27 mouse cellular contexts compared by ENCODE assay signal in genomic region chr6:131405896-131406295, GRCm38 (mm10). TPM values are rescaled to one million over a fixed set of nuclear protein-coding genes. Genes with fewer than 3 reads are reported as not detected.
DNase-seq lines count a peak whose midpoint lies in the region; ATAC-seq lines count a peak whose summit lies in the region.
"Had no signal": no experiment of that assay in that cellular context is flagged by ENCODE, and none has a peak within 500 bp of the region (broad histone marks: within the 10 kb centered on the region; RNA-seq: fewer than 3 reads in every experiment).

No protein-coding gene starts in this region.

- no peak overlapping the region for H3K9ac ChIP-seq in neural tube, embryonic 11.5 days (ENCODE audit: low read length)
- no peak overlapping the region for H3K9ac ChIP-seq in neural tube, embryonic 15.5 days (replicated peaks)
- H3K9ac ChIP-seq: embryonic facial prominence, embryonic 12.5 days; embryonic facial prominence, embryonic 15.5 days; forebrain, postnatal 0 days; heart, embryonic 13.5 days; hindbrain, embryonic 13.5 days; intestine, embryonic 15.5 days had no signal

- no peak for DNase-seq in neural tube, embryonic 11.5 days (ENCODE audit: low spot score)
- peak; percentile 46 for DNase-seq in ES-CJ7 (ENCODE audit: low read depth, low spot score)
- DNase-seq in Muller cell, postnatal 12 days (ENCODE audit: inconsistent ontology term): peak; percentile 31
- DNase-seq in urinary bladder, postnatal 4 days (ENCODE audit: low spot score in 2 of 2): no peak
- DNase-seq in cerebellum, adult 18-20 months: no peak
- DNase-seq: adrenal gland, postnatal 10 days; adrenal gland, postnatal 36 days; cerebellum, adult 2 months; cerebellum, adult 9-11 months; cerebellum, postnatal 25 days; forebrain, postnatal 0 days; gastrocnemius, adult 2 months; gastrocnemius, postnatal 14 days; heart, adult 18-20 months; heart, postnatal 14 days; heart, postnatal 4 days had no signal

- ATAC-seq in neural tube, embryonic 11.5 days (ENCODE audit: insufficient read depth, low FRiP score, low TSS enrichment): peak; percentile 35; the same call in 1 of the 2 replicates
- ATAC-seq in neural tube, embryonic 15.5 days (ENCODE audit: low FRiP score): no peak
- ATAC-seq: activated CD4-positive, CD25-positive, alpha-beta regulatory T cell, adult 4 months; forebrain, embryonic 14.5 days; forebrain, postnatal 0 days; hindbrain, embryonic 16.5 days; intestine, embryonic 15.5 days; Patski had no signal

- H3K36me3 ChIP-seq in neural tube, embryonic 11.5 days (ENCODE audit: control insufficient read depth, insufficient read depth, low read length): no peaks in the 10 kb centered on the region
- H3K36me3 ChIP-seq in neural tube, embryonic 15.5 days: no peaks in the 10 kb centered on the region
- H3K36me3 ChIP-seq: embryonic facial prominence, embryonic 12.5 days; embryonic facial prominence, embryonic 15.5 days; heart, embryonic 13.5 days; hindbrain, embryonic 13.5 days; intestine, embryonic 15.5 days had no signal

- H3K9me3 ChIP-seq in neural tube, embryonic 11.5 days (ENCODE audit: control insufficient read depth, low read length): no peaks in the 10 kb centered on the region
- no peaks in the 10 kb centered on the region for H3K9me3 ChIP-seq in neural tube, embryonic 15.5 days (replicated peaks)
- H3K9me3 ChIP-seq: embryonic facial prominence, embryonic 12.5 days; embryonic facial prominence, embryonic 15.5 days; heart, embryonic 13.5 days; hindbrain, embryonic 13.5 days; intestine, embryonic 15.5 days had no signal

- WGBS in neural tube, embryonic 11.5 days: 2% methylated on average over 2 of the region's 2 CpGs
- 3% methylated on average over 2 of the region's 2 CpGs for WGBS in neural tube, embryonic 15.5 days

- H3K4me3 ChIP-seq in neural tube, embryonic 11.5 days (ENCODE audit: low read depth, low read length): no peak overlapping the region
- no peak overlapping the region for H3K4me3 ChIP-seq in neural tube, embryonic 15.5 days (replicated peaks)
- H3K4me3 ChIP-seq: embryonic facial prominence, embryonic 12.5 days; embryonic facial prominence, embryonic 15.5 days; gastrocnemius, adult 2 months; heart, embryonic 13.5 days; hindbrain, embryonic 13.5 days; intestine, embryonic 15.5 days had no signal

- no peak overlapping the region for H3K4me2 ChIP-seq in neural tube, embryonic 11.5 days (ENCODE audit: low read depth)
- H3K4me2 ChIP-seq in neural tube, embryonic 15.5 days: no peak overlapping the region
- H3K4me2 ChIP-seq: embryonic facial prominence, embryonic 12.5 days; embryonic facial prominence, embryonic 15.5 days; heart, embryonic 13.5 days; hindbrain, embryonic 13.5 days; intestine, embryonic 15.5 days had no signal

- no peaks in the 10 kb centered on the region for H3K4me1 ChIP-seq in neural tube, embryonic 11.5 days (ENCODE audit: control insufficient read depth, insufficient read depth, low read length)
- no peaks in the 10 kb centered on the region for H3K4me1 ChIP-seq in neural tube, embryonic 15.5 days
- H3K4me1 ChIP-seq: embryonic facial prominence, embryonic 12.5 days; embryonic facial prominence, embryonic 15.5 days; hindbrain, embryonic 13.5 days; intestine, embryonic 15.5 days had no signal

- H3K27me3 ChIP-seq in neural tube, embryonic 11.5 days (ENCODE audit: control insufficient read depth, insufficient read depth, low read length): no peaks in the 10 kb centered on the region
- no peaks in the 10 kb centered on the region for H3K27me3 ChIP-seq in neural tube, embryonic 15.5 days (replicated peaks)
- H3K27me3 ChIP-seq: embryonic facial prominence, embryonic 12.5 days; embryonic facial prominence, embryonic 15.5 days; heart, embryonic 13.5 days; hindbrain, embryonic 13.5 days; intestine, embryonic 15.5 days; Patski had no signal

- H3K27ac ChIP-seq in neural tube, embryonic 11.5 days (ENCODE audit: low read depth, low read length): no peak overlapping the region
- H3K27ac ChIP-seq in neural tube, embryonic 15.5 days (replicated peaks): no peak overlapping the region
- H3K27ac ChIP-seq: embryonic facial prominence, embryonic 12.5 days; embryonic facial prominence, embryonic 15.5 days; gastrocnemius, adult 2 months; heart, embryonic 13.5 days; hindbrain, embryonic 13.5 days; intestine, embryonic 15.5 days had no signal

RNA-seq across cellular contexts. Expression of gene Ybx3, which starts 17.6 kb away (rescaled TPM):
- 57.0 and 62.7 TPM in 2 replicates for polyA plus RNA-seq in neural tube, embryonic 11.5 days (2014; fragmentation: Nextera tagmentation; extraction: Ambion mirVana)
- polyA plus RNA-seq in neural tube, embryonic 15.5 days (2015; fragmentation: Nextera tagmentation; extraction: Ambion mirVana): 23.2 and 25.8 TPM in 2 replicates

RNA-seq across cellular contexts. Expression of gene Styk1, which starts 52.5 kb away (rescaled TPM):
- 1.5 and 2.1 TPM in 2 replicates for polyA plus RNA-seq in neural tube, embryonic 11.5 days (2014; fragmentation: Nextera tagmentation; extraction: Ambion mirVana)
- 4.2 and 5.4 TPM in 2 replicates for polyA plus RNA-seq in neural tube, embryonic 15.5 days (2015; fragmentation: Nextera tagmentation; extraction: Ambion mirVana)
- polyA plus RNA-seq: activated CD4-positive, CD25-positive, alpha-beta regulatory T cell, adult 4 months; CD4-positive, CD25-positive, alpha-beta regulatory T cell, adult 4 months had no signal

Comparison
In these comparisons a context has a peak if more than half of its experiments do, and no peak if none do; other contexts are left out.
1. DNase-seq: peak in ES-CJ7 (single experiment) and Muller cell, postnatal 12 days (single experiment); none in neural tube, embryonic 11.5 days (single experiment), urinary bladder, postnatal 4 days (0 of 2) and cerebellum, adult 18-20 months (0 of 2).